Mouse (Mus musculus): ENCODE measurements at regions not wholly inside any gene's neighbourhood (a gene's known extent, or its start where the extent isn't known, plus 50 kb on each side); places are given as distances from the start of the nearest gene placed in this dataset.

DNA sequence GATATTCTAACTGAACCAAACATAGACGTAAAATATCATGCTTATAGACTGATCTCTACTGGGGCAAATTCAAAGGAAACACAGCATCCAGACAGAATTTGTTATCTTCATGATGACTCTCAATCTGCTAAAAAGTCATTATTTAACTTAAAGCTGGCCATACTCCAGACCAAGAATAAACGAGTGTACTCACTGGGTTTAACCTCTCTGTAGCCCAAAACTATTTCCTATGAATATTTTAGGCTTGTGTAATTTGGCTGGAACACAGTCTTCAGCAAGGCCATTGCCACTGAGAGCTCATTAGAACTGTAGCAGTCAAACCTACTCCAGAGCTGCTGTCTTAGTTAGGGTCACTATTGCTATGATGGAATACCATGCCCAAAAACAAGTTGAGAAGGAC is 238.8 kb downstream of the Gm19410 start:
- Histone ChIP-seq H3K27ac (no peak overlapping the region), H3K4me2 (no peak overlapping the region), H3K4me3 (replicated peaks) (no peak overlapping the region), H3K9me3 (replicated peaks) (no peaks in the 10 kb centered on the region), H3K36me3 (no peaks in the 10 kb centered on the region), H3K27me3 (no peaks in the 10 kb centered on the region), H3K9ac (no peak overlapping the region), H3K4me1 (replicated peaks) (no peaks in the 10 kb centered on the region)
- WGBS (ENCODE audit: insufficient replicate concordance) = 53% methylated on average over 2 of the region's 2 CpGs
- ATAC-seq (ENCODE audit: low read depth) = no peak
- no peak for DNase-seq

DNA sequence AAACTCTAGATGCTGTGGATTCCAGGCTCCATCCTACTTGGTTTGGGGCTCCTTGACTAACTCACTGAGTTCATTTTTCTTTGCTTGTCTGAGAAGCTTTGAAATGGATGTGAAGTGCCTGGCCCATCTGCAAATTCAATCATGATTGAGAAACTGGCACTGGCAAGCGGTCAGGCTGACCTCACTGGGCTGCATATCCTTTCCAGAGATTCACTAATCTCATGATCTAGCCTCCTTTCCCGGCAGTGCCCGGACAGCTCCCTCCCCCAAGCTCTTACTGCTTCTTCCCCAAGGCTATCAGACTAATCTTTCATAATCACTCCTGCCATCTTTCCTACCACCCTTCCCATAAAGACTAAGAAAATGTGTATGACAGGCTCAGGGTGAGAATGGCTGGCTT is 239.9 kb downstream of the Gm19410 start:
- ATAC-seq (ENCODE audit: low read depth) = no peak
- no peak overlapping the region for H3K4me2 ChIP-seq
- no peaks in the 10 kb centered on the region for H3K4me1 ChIP-seq (replicated peaks)
- no peak overlapping the region for H3K9ac ChIP-seq
- 44% methylated on average over 3 of the region's 3 CpGs for WGBS (ENCODE audit: insufficient replicate concordance)
- DNase-seq = no peak
- H3K27me3 ChIP-seq = no peaks in the 10 kb centered on the region
- H3K9me3 ChIP-seq (replicated peaks) = no peaks in the 10 kb centered on the region
- H3K4me3 ChIP-seq (replicated peaks) = no peak overlapping the region
- H3K27ac ChIP-seq = no peak overlapping the region
- no peaks in the 10 kb centered on the region for H3K36me3 ChIP-seq

DNA sequence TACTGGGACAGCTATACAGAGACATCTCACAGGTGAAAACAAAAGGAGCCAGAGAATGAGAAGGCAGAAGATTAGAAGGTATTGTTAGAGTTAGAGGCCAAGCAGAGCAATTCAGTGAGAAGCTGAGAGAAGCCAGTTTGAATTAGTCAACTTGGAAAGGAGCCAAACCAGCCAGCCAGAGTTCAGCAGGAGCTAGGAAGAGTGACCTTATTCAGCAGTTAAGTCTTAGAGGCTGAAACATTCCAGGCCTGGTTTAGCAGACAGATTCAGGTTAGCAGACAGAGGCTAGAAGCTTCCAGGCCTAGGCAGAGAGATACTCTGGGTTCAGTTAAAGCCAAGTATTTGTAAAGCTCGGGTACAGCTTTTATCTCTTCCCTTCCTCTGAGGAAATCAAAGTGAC is 242.1 kb downstream of the Gm19410 start:
- Histone ChIP-seq H3K4me3 (replicated peaks) (no peak overlapping the region), H3K36me3 (no peaks in the 10 kb centered on the region), H3K9ac (no peak overlapping the region), H3K27ac (no peak overlapping the region), H3K9me3 (replicated peaks) (no peaks in the 10 kb centered on the region), H3K4me2 (no peak overlapping the region), H3K27me3 (no peaks in the 10 kb centered on the region), H3K4me1 (replicated peaks) (no peaks in the 10 kb centered on the region)
- no peak for DNase-seq
- ATAC-seq (ENCODE audit: low read depth) = no peak
- WGBS (ENCODE audit: insufficient replicate concordance) = 44% methylated on average over 1 of the region's 1 CpGs

DNA sequence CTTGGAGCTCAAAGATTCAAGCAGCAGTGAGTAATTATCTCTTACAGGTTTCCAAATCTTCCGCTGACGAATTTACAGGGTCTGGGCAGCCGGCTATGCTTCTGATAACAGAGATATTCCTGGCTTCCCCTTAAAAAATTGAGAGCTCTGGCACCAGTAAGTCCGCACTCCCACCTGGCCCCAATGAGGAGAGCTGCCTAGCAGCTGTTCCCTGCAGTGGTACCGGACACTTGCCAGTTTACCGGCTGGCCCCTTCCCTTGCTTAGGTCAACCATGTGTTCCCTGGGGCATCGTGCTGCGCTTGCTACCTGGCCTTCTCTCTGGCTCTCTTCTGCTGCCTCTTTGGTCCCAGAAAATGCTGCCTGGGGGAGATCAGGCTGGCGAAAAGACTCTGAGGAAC is 244.0 kb downstream of the Gm19410 start:
- Histone ChIP-seq H3K4me3 (replicated peaks) (no peak overlapping the region), H3K9ac (no peak overlapping the region), H3K4me2 (no peak overlapping the region), H3K27me3 (no peaks in the 10 kb centered on the region), H3K27ac (no peak overlapping the region), H3K36me3 (no peaks in the 10 kb centered on the region), H3K4me1 (replicated peaks) (no peaks in the 10 kb centered on the region), H3K9me3 (replicated peaks) (no peaks in the 10 kb centered on the region)
- no peak for ATAC-seq (ENCODE audit: low read depth)
- 64% methylated on average over 9 of the region's 9 CpGs for WGBS (ENCODE audit: insufficient replicate concordance)
- DNase-seq = no peak

DNA sequence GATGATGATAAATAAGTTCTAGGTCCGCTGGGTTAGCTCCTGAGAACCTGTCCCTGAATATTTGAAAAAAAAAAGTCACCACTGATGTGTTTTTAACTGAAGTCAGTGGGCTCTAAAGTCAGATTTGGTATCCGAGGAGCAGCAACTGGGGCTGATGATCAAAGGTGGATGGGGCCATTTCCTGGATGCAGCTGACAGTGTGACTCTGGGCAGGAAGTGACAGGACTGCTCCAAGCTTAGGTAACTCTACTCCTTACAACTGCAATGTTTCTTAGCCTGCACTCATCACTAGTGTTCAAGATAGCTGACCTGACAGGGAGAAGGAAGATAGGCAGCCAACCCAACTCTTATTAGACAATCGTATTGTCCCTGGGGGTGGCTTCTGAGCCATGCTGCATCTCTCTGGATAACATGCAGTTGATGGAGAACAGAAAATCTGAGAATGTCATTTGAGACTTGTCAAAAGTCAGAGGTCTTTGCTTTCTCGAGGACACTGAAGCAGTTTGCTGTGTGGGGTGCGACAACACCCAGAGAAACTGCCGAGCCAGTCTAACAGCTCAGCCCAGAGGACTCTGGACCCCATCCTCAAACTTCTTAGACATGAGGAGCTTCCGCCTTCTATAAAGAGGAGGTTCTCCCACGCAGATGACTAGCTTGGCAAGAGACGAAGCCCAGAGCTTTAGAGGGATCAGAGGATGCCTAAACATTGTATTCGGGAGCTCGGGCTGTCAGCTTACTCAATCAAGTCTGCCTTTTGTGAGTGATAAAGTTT is 245.0 kb downstream of the Gm19410 start:
- no peak for DNase-seq
- ATAC-seq (ENCODE audit: low read depth) = no peak
- H3K36me3 ChIP-seq = no peaks in the 10 kb centered on the region
- no peaks in the 10 kb centered on the region for H3K27me3 ChIP-seq
- no peak overlapping the region for H3K27ac ChIP-seq
- no peak overlapping the region for H3K9ac ChIP-seq
- no peaks in the 10 kb centered on the region for H3K9me3 ChIP-seq (replicated peaks)
- no peaks in the 10 kb centered on the region for H3K4me1 ChIP-seq (replicated peaks)
- WGBS (ENCODE audit: insufficient replicate concordance) = 44% methylated on average over 11 of the region's 11 CpGs
- no peak overlapping the region for H3K4me2 ChIP-seq
- H3K4me3 ChIP-seq (replicated peaks) = no peak overlapping the region

DNA sequence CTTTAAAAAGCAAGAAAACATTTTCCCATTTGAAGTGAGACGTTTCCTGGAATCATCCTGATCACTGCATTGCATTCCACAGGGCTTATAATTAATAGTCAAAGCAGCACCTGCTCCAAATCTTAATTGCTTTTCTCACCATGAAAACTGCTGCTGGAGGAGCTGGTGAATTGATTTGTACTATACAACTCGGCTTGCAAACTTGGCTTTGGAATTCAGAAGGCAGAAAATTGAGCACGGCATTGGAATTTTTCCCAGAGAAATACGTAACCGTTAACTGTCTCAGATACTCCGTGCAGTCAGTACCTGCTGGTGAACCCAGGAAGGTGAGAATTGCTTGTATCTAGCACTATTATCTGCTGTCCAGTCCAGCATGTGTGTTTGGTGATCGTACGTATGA is 249.3 kb downstream of the Gm19410 start:
- 69% methylated on average over 8 of the region's 8 CpGs for WGBS (ENCODE audit: insufficient replicate concordance)
- no peak overlapping the region for H3K4me2 ChIP-seq
- H3K9ac ChIP-seq = no peak overlapping the region
- ATAC-seq (ENCODE audit: low read depth) = no peak
- H3K27ac ChIP-seq = no peak overlapping the region
- no peaks in the 10 kb centered on the region for H3K27me3 ChIP-seq
- DNase-seq = no peak
- no peak overlapping the region for H3K4me3 ChIP-seq (replicated peaks)
- H3K9me3 ChIP-seq (replicated peaks) = no peaks in the 10 kb centered on the region
- no peaks in the 10 kb centered on the region for H3K36me3 ChIP-seq
- H3K4me1 ChIP-seq (replicated peaks) = no peaks in the 10 kb centered on the region

DNA sequence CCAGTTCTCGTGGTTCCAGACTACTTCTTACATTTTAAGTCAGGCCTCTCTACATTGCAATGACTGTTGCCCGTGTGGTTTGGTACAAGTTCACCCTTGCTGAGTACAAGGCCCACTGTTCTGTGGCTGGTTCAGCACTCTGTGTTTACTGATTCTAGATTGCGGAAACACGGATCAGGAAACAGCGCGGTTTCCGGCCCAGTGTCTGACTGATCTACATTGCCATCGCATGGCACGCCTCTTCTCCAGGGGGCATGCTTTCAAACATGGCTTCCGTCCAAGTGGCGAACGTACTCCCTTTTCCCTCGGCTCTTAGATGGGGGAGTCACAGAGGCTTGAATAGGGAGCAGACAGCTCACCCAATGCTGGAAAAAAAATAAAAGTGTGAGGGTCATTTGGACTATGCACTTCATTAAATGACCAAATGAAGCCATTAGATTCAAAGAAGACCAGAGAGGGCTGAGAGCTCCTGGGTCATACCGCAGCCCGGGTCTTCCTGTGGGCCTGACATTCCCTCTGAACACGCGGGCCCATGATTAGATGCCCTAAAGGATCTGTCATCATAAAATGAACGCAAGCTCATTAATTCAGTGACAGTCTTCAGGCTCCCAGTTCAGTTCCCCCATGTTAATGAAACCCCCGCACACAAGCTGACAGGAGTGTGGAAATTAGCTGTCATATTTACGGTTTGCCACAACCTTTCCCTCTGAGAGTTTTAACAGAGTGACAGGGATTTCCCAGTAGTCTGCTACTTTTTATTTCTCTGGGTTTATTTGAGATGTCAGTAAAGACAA is 250.9 kb downstream of the Gm19410 start:
- DNase-seq (no peak), ATAC-seq (ENCODE audit: low read depth) (no peak)
- Histone ChIP-seq H3K4me2 (no peak overlapping the region), H3K4me3 (replicated peaks) (no peak overlapping the region), H3K4me1 (replicated peaks) (no peaks in the 10 kb centered on the region), H3K36me3 (no peaks in the 10 kb centered on the region), H3K27ac (no peak overlapping the region), H3K9ac (no peak overlapping the region), H3K9me3 (replicated peaks) (no peaks in the 10 kb centered on the region), H3K27me3 (no peaks in the 10 kb centered on the region)
- WGBS (ENCODE audit: insufficient replicate concordance) = 72% methylated on average over 20 of the region's 20 CpGs

DNA sequence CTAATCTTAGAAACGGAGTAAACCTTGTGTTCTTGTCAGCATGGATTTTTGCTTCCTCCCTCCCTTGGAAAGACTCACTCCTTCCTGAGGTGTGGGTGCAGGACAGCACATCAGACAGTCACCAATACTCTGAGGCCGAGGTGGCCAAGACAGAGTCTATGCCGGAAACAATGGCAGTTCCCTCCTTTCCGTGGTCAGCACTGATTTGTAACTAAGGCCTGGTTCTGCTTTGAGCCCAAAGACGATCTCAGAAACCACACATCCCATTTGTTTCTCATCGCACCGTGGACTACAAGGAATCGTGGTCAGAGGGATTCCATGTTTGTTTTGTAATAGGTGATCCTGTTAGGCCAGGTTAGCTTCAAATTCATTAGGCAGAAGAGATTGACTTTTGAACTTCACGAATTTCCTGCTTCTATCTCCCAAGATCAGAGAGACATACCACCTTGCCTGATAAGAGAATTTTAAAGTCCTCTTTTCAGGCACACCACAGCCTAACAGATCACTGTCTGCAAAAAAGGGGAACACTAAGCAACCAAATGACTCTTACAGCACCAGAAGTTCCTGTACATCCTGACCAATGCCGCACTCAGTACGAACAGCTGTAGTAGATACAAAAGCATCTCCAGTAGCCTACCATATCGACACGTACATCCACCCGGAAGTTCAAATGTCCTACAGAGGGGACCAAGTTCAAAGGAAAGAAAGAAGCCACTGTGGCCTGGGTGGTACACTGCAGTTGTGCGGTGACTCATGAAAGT is 253.6 kb downstream of the Gm19410 start:
- 35% methylated on average over 15 of the region's 15 CpGs for WGBS (ENCODE audit: insufficient replicate concordance)
- DNase-seq (no peak), ATAC-seq (ENCODE audit: low read depth) (no peak)
- H3K9ac ChIP-seq = no peak overlapping the region
- no peak overlapping the region for H3K4me3 ChIP-seq (replicated peaks)
- no peaks in the 10 kb centered on the region for H3K36me3 ChIP-seq
- H3K4me1 ChIP-seq (replicated peaks) = no peaks in the 10 kb centered on the region
- H3K9me3 ChIP-seq (replicated peaks) = no peaks in the 10 kb centered on the region
- H3K4me2 ChIP-seq = no peak overlapping the region
- H3K27me3 ChIP-seq = no peaks in the 10 kb centered on the region
- no peak overlapping the region for H3K27ac ChIP-seq

DNA sequence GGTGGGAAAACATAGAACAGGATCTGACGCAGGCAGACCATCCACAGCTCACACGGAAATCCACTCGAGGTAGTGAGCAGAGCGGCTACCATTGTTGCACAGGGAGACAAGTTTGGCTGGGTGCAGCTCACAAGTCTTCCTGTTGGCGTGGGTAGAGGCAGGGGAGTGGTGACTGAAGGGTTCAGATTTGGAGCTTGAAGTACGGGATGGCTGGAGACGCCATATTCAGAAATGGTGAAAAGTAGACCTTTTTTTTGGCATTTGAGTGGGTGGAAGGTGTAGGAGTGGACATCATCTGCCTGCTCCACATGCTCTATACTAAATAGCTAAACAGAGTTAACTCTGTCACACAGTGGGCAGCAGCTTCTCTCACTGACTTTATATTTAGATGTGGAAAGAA is 254.3 kb downstream of the Gm19410 start:
- Histone ChIP-seq H3K9ac (no peak overlapping the region), H3K4me2 (no peak overlapping the region)

DNA sequence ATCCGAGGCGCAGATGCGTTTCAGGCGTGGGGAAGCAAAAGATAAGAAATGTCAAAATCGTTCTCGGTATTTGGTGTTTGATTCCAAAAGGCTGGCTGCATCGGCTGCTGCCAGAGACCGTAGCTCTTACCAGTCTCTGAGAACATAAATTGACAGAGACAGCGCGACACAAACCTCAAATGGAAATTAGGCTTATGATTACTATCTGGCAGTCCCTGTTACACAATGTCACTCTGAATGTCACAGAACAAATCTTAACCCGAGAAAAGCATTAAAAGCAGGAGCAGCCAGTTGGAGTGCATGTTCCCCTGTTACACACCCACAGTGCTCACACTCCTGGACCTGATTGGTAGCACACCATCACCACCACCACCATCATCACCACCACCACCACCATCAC is 262.0 kb downstream of the Gm19410 start:
- Histone ChIP-seq H3K27ac (no peak overlapping the region), H3K27me3 (no peaks in the 10 kb centered on the region), H3K36me3 (no peaks in the 10 kb centered on the region), H3K4me3 (replicated peaks) (no peak overlapping the region), H3K9me3 (replicated peaks) (no peaks in the 10 kb centered on the region), H3K9ac (no peak overlapping the region), H3K4me2 (no peak overlapping the region), H3K4me1 (replicated peaks) (no peaks in the 10 kb centered on the region; the same call in 1 of the 2 replicates)
- DNase-seq (no peak), ATAC-seq (ENCODE audit: low read depth) (no peak)
- WGBS (ENCODE audit: insufficient replicate concordance) = 73% methylated on average over 11 of the region's 11 CpGs

More for the DNA sequence above, 254.3 kb downstream of the Gm19410 start:
- DNase-seq (no peak), ATAC-seq (ENCODE audit: low read depth) (no peak)
- Histone ChIP-seq H3K4me3 (replicated peaks) (no peak overlapping the region), H3K36me3 (no peaks in the 10 kb centered on the region), H3K4me1 (replicated peaks) (no peaks in the 10 kb centered on the region), H3K9me3 (replicated peaks) (no peaks in the 10 kb centered on the region), H3K27ac (no peak overlapping the region), H3K27me3 (no peaks in the 10 kb centered on the region)
- WGBS (ENCODE audit: insufficient replicate concordance) = 68% methylated on average over 7 of the region's 7 CpGs

DNA sequence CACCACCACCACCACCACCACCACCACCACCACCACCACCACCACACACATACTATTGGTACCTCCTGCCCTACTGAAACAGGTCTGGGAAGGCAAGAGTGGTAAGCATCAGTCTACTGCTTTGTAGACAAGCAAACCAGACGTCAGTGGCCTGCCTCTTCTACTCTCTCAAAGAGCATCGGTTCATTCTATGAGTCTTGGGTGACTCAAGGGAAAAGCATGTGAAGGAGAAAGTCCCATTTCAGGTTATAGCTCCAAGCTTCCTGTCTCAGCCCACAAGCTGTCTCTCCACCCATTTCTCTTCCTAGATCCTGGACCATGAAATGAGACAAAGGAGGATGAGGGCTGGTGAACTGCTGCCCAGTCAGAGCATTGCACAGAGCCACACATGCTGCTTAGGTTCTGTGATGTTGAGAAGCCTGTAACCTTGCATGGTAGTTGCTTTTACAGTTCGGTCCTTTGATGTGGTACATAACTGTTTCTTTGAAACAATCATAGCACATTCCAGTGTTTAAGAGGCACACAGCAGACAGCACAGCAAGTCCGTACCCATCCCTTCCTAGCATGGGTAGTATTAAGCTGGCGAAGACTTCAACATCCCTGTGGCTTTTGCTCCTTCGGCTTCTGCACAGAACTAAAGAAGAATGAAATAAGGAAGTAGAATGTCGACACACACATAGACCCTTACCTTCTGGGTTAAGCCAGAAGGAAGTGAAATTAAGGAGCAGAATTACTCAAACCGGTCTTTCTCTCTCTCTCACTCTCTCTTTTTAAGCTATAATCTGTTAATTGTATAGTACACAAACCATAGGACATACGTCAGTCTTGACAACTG is 262.7 kb downstream of the Gm19410 start:
- no peaks in the 10 kb centered on the region for H3K36me3 ChIP-seq
- no peak overlapping the region for H3K4me2 ChIP-seq
- no peaks in the 10 kb centered on the region for H3K27me3 ChIP-seq
- DNase-seq (no peak), ATAC-seq (ENCODE audit: low read depth) (no peak)
- no peak overlapping the region for H3K27ac ChIP-seq
- no peaks in the 10 kb centered on the region for H3K9me3 ChIP-seq (replicated peaks)
- H3K4me1 ChIP-seq (replicated peaks) = no peaks in the 10 kb centered on the region; the same call in 1 of the 2 replicates
- no peak overlapping the region for H3K9ac ChIP-seq
- 42% methylated on average over 9 of the region's 9 CpGs for WGBS (ENCODE audit: insufficient replicate concordance)
- H3K4me3 ChIP-seq (replicated peaks) = no peak overlapping the region
